Mouse (Mus musculus): ENCODE data around the gene Gbp3. TPM values are rescaled to one million over a fixed set of nuclear protein-coding genes. Genes with fewer than 3 reads are reported as not detected.

Gene Gbp3
- polyA plus RNA-seq, 1 experiment from 2014 or later = 1.7 TPM

- Histone ChIP-seq H3K9me3 (replicated peaks) (no peaks in the 10 kb centered on the region), H3K27me3 (replicated peaks) (no peaks in the 10 kb centered on the region), H3K4me3 (no peak overlapping the region), H3K4me2 (no peak overlapping the region), H3K36me3 (no peaks in the 10 kb centered on the region), H3K9ac (no peak overlapping the region), H3K4me1 (replicated peaks) (no peaks in the 10 kb centered on the region), H3K27ac (ENCODE audit: poor library complexity, severe bottlenecking) (no peak overlapping the region)
- ATAC-seq (ENCODE audit: insufficient number of reproducible peaks, low FRiP score) = no peak
- WGBS = 73% methylated on average over 2 of the region's 2 CpGs
These were observed 29.1 kb downstream of the Gbp3 start for GRCm38 (mm10) chr3:142588888-142589287.

- no peak overlapping the region for H3K27ac ChIP-seq (ENCODE audit: poor library complexity, severe bottlenecking)
These were observed 30.7 kb downstream of the Gbp3 start for GRCm38 (mm10) chr3:142590431-142591067.

GRCm38 (mm10) chr3:142594547-142594946 lies 34.7 kb downstream of the Gbp3 start, which contains the start of gene Gbp2b:
Gbp2b (plus strand) TSS chr3:142594847.
- ATAC-seq (ENCODE audit: insufficient number of reproducible peaks, low FRiP score) = no peak
- 87% methylated on average over 1 of the region's 1 CpGs for WGBS
- no peaks in the 10 kb centered on the region for H3K9me3 ChIP-seq (replicated peaks)
- H3K4me1 ChIP-seq (replicated peaks) = no peaks in the 10 kb centered on the region
- H3K36me3 ChIP-seq = no peaks in the 10 kb centered on the region
- no peaks in the 10 kb centered on the region for H3K27me3 ChIP-seq (replicated peaks)
- no peak within 1 kb of the TSS for H3K9ac ChIP-seq
- no peak within 1 kb of the TSS for H3K4me3 ChIP-seq
- no peak within 1 kb of the TSS for H3K4me2 ChIP-seq
- no peak within 1 kb of the TSS for H3K27ac ChIP-seq (ENCODE audit: poor library complexity, severe bottlenecking)

More at GRCm38 (mm10) chr3:142590431-142591067, 30.7 kb downstream of the Gbp3 start:
- H3K9me3 ChIP-seq (replicated peaks) = no peaks in the 10 kb centered on the region
- H3K4me2 ChIP-seq = no peak overlapping the region
- H3K36me3 ChIP-seq = no peaks in the 10 kb centered on the region
- no peak for ATAC-seq (ENCODE audit: insufficient number of reproducible peaks, low FRiP score)
- no peaks in the 10 kb centered on the region for H3K4me1 ChIP-seq (replicated peaks)
- H3K9ac ChIP-seq = no peak overlapping the region
- no peak overlapping the region for H3K4me3 ChIP-seq
- 72% methylated on average over 4 of the region's 4 CpGs for whole genome bisulfite sequencing
- H3K27me3 ChIP-seq (replicated peaks) = no peaks in the 10 kb centered on the region

GRCm38 (mm10) chr3:142597923-142598322 lies 38.1 kb downstream of the Gbp3 start:
- WGBS = 57% methylated on average over 3 of the region's 3 CpGs
- Histone ChIP-seq H3K27me3 (replicated peaks) (no peaks in the 10 kb centered on the region), H3K36me3 (no peaks in the 10 kb centered on the region), H3K9ac (no peak overlapping the region), H3K4me3 (no peak overlapping the region), H3K4me2 (no peak overlapping the region), H3K9me3 (replicated peaks) (no peaks in the 10 kb centered on the region), H3K27ac (ENCODE audit: poor library complexity, severe bottlenecking) (no peak overlapping the region), H3K4me1 (replicated peaks) (no peaks in the 10 kb centered on the region)
- no peak for ATAC-seq (ENCODE audit: insufficient number of reproducible peaks, low FRiP score)

GRCm38 (mm10) chr3:142601675-142602074 lies 41.8 kb downstream of the Gbp3 start:
- H3K36me3 ChIP-seq = no peaks in the 10 kb centered on the region
- H3K27ac ChIP-seq (ENCODE audit: poor library complexity, severe bottlenecking) = no peak overlapping the region
- no peak for ATAC-seq (ENCODE audit: insufficient number of reproducible peaks, low FRiP score)
- no peak overlapping the region for H3K9ac ChIP-seq
- H3K4me1 ChIP-seq (replicated peaks) = no peaks in the 10 kb centered on the region
- no peaks in the 10 kb centered on the region for H3K9me3 ChIP-seq (replicated peaks)
- H3K4me2 ChIP-seq = no peak overlapping the region
- H3K27me3 ChIP-seq (replicated peaks) = no peaks in the 10 kb centered on the region
- no peak overlapping the region for H3K4me3 ChIP-seq

GRCm38 (mm10) chr3:142618658-142619057 lies 58.8 kb downstream of the Gbp3 start:
- Histone ChIP-seq H3K4me2 (no peak overlapping the region), H3K36me3 (no peaks in the 10 kb centered on the region), H3K4me3 (no peak overlapping the region), H3K4me1 (replicated peaks) (peaks cover 13% of the 10 kb centered on the region; the same call in 1 of the 2 replicates), H3K9me3 (replicated peaks) (no peaks in the 10 kb centered on the region), H3K27ac (ENCODE audit: poor library complexity, severe bottlenecking) (no peak overlapping the region), H3K27me3 (replicated peaks) (no peaks in the 10 kb centered on the region), H3K9ac (no peak overlapping the region)
- 81% methylated on average over 3 of the region's 3 CpGs for WGBS
- no peak for ATAC-seq (ENCODE audit: insufficient number of reproducible peaks, low FRiP score)

GRCm38 (mm10) chr3:142619606-142620005 lies 59.8 kb downstream of the Gbp3 start:
- Histone ChIP-seq H3K27me3 (replicated peaks) (no peaks in the 10 kb centered on the region), H3K4me1 (replicated peaks) (peaks cover 13% of the 10 kb centered on the region; the same call in 1 of the 2 replicates), H3K4me3 (no peak overlapping the region), H3K4me2 (no peak overlapping the region), H3K36me3 (no peaks in the 10 kb centered on the region), H3K9me3 (replicated peaks) (no peaks in the 10 kb centered on the region), H3K27ac (ENCODE audit: poor library complexity, severe bottlenecking) (no peak overlapping the region), H3K9ac (no peak overlapping the region)
- 43% methylated on average over 1 of the region's 1 CpGs for WGBS
- no peak for ATAC-seq (ENCODE audit: insufficient number of reproducible peaks, low FRiP score)

- Histone ChIP-seq H3K9ac (peak within 1 kb of the TSS; percentile 48; the same call in 1 of the 2 replicates), H3K9me3 (replicated peaks) (no peaks in the 10 kb centered on the region), H3K36me3 (no peaks in the 10 kb centered on the region), H3K27me3 (replicated peaks) (no peaks in the 10 kb centered on the region), H3K4me3 (peak within 1 kb of the TSS; percentile 35), H3K4me2 (peak within 1 kb of the TSS; percentile 56), H3K27ac (ENCODE audit: poor library complexity, severe bottlenecking) (peak within 1 kb of the TSS; percentile 21; the same call in 1 of the 2 replicates), H3K4me1 (replicated peaks) (peaks cover 13% of the 10 kb centered on the region; the same call in 1 of the 2 replicates)
- WGBS = 48% methylated on average over 4 of the region's 4 CpGs
- ATAC-seq (ENCODE audit: insufficient number of reproducible peaks, low FRiP score) = 0 out of 2 replicates have a peak, but pooled peaks have one; percentile 25
These were observed 60.5 kb downstream of the Gbp3 start, which contains the start of gene Gbp2 for GRCm38 (mm10) chr3:142620111-142620955. Gbp2 (plus strand) TSS chr3:142620602.

GRCm38 (mm10) chr3:142620956-142621562 lies 61.2 kb downstream of the Gbp3 start:
- H3K36me3 ChIP-seq = no peaks in the 10 kb centered on the region
- no peaks in the 10 kb centered on the region for H3K9me3 ChIP-seq (replicated peaks)
- WGBS = 50% methylated on average over 3 of the region's 3 CpGs
- no peak overlapping the region for H3K27ac ChIP-seq (ENCODE audit: poor library complexity, severe bottlenecking)
- H3K4me2 ChIP-seq = peak overlapping the region; percentile 56
- no peaks in the 10 kb centered on the region for H3K27me3 ChIP-seq (replicated peaks)
- peaks cover 13% of the 10 kb centered on the region; the same call in 1 of the 2 replicates for H3K4me1 ChIP-seq (replicated peaks)
- ATAC-seq (ENCODE audit: insufficient number of reproducible peaks, low FRiP score) = no peak
- H3K9ac ChIP-seq = no peak overlapping the region
- peak overlapping the region; percentile 35 for H3K4me3 ChIP-seq

All from heart, embryonic 12.5 days (tissue).